Comparison of ENCODE assay signal across 12 mouse cellular contexts in genomic region chr14:123843675-123844425, GRCm38 (mm10).
DNase-seq lines count a peak whose midpoint lies in the region; ATAC-seq lines count a peak whose summit lies in the region.
"Had no signal": no experiment of that assay in that cellular context is flagged by ENCODE, and none has a peak within 500 bp of the region (broad histone marks: within the 10 kb centered on the region; RNA-seq: fewer than 3 reads in every experiment).

No protein-coding gene starts in this region.

- ATAC-seq in frontal cortex, adult (ENCODE audit: low TSS enrichment): no peak
- peak; percentile 91 for ATAC-seq in forebrain, embryonic 15.5 days (replicated peaks)
- peak; percentile 91 for ATAC-seq in neural tube, embryonic 14.5 days (ENCODE audit: low read depth)
- no peak for ATAC-seq in intestine, embryonic 16.5 days

- H3K4me2 ChIP-seq in forebrain, embryonic 15.5 days (replicated peaks): no peak overlapping the region
- no peak overlapping the region for H3K4me2 ChIP-seq in neural tube, embryonic 14.5 days (ENCODE audit: low read depth, low read length)
- H3K4me2 ChIP-seq in intestine, embryonic 16.5 days (ENCODE audit: low read depth, low read length): no peak overlapping the region
- H3K4me2 ChIP-seq: heart, embryonic 12.5 days; liver, embryonic 13.5 days had no signal

- H3K27ac ChIP-seq in forebrain, embryonic 15.5 days (replicated peaks): no peak overlapping the region
- H3K27ac ChIP-seq in neural tube, embryonic 14.5 days (ENCODE audit: low read depth, low read length): no peak overlapping the region
- no peak overlapping the region for H3K27ac ChIP-seq in intestine, embryonic 16.5 days (ENCODE audit: low read length)
- H3K27ac ChIP-seq: kidney, postnatal 0 days; liver, embryonic 13.5 days had no signal

- H3K36me3 ChIP-seq in forebrain, embryonic 15.5 days: no peaks in the 10 kb centered on the region
- H3K36me3 ChIP-seq in neural tube, embryonic 14.5 days (ENCODE audit: control insufficient read depth, insufficient read depth, low read length): no peaks in the 10 kb centered on the region
- H3K36me3 ChIP-seq in intestine, embryonic 16.5 days (ENCODE audit: control insufficient read depth, insufficient read depth, low read length): no peaks in the 10 kb centered on the region
- H3K36me3 ChIP-seq: heart, embryonic 12.5 days; liver, embryonic 13.5 days had no signal

- H3K9ac ChIP-seq in forebrain, embryonic 15.5 days (replicated peaks): no peak overlapping the region
- no peak overlapping the region for H3K9ac ChIP-seq in neural tube, embryonic 14.5 days (replicated peaks; ENCODE audit: low read depth, low read length)
- H3K9ac ChIP-seq in intestine, embryonic 16.5 days (ENCODE audit: low read depth, low read length): no peak overlapping the region
- H3K9ac ChIP-seq: heart, embryonic 12.5 days; liver, embryonic 13.5 days had no signal

- H3K27me3 ChIP-seq in forebrain, embryonic 15.5 days: no peaks in the 10 kb centered on the region
- no peaks in the 10 kb centered on the region for H3K27me3 ChIP-seq in neural tube, embryonic 14.5 days (ENCODE audit: control insufficient read depth, insufficient read depth, low read length)
- no peaks in the 10 kb centered on the region for H3K27me3 ChIP-seq in intestine, embryonic 16.5 days (replicated peaks; ENCODE audit: control insufficient read depth, insufficient read depth, low read length)
- H3K27me3 ChIP-seq: heart, embryonic 12.5 days; liver, embryonic 13.5 days had no signal

- WGBS in forebrain, embryonic 15.5 days: 51% methylated on average over 8 of the region's 8 CpGs
- 42% methylated on average over 8 of the region's 8 CpGs for WGBS in neural tube, embryonic 14.5 days
- 67% methylated on average over 8 of the region's 8 CpGs for WGBS in intestine, embryonic 16.5 days

- H3K4me3 ChIP-seq in forebrain, embryonic 15.5 days: no peak overlapping the region
- H3K4me3 ChIP-seq in neural tube, embryonic 14.5 days (ENCODE audit: low read depth, low read length): no peak overlapping the region
- H3K4me3 ChIP-seq in intestine, embryonic 16.5 days (ENCODE audit: low read length): no peak overlapping the region
- H3K4me3 ChIP-seq: heart, embryonic 12.5 days; liver, embryonic 13.5 days had no signal

- peaks cover 4% of the 10 kb centered on the region; the same call in 1 of the 2 replicates for H3K4me1 ChIP-seq in forebrain, embryonic 15.5 days
- H3K4me1 ChIP-seq in neural tube, embryonic 14.5 days (ENCODE audit: control insufficient read depth, insufficient read depth, low read length): no peaks in the 10 kb centered on the region
- no peaks in the 10 kb centered on the region for H3K4me1 ChIP-seq in intestine, embryonic 16.5 days (ENCODE audit: control insufficient read depth, insufficient read depth, low read length)
- H3K4me1 ChIP-seq: heart, embryonic 12.5 days; liver, embryonic 13.5 days had no signal

- H3K9me3 ChIP-seq in forebrain, embryonic 15.5 days: no peaks in the 10 kb centered on the region
- H3K9me3 ChIP-seq in neural tube, embryonic 14.5 days (ENCODE audit: control insufficient read depth, low read length): no peaks in the 10 kb centered on the region
- no peaks in the 10 kb centered on the region for H3K9me3 ChIP-seq in intestine, embryonic 16.5 days (ENCODE audit: control insufficient read depth, low read length)
- H3K9me3 ChIP-seq: heart, embryonic 12.5 days; liver, embryonic 13.5 days had no signal

- peak; percentile 11 to 52 for DNase-seq in frontal cortex, adult 2 months (ENCODE audit: extremely low spot score in 1 of 2, low spot score in 1 of 2)
- DNase-seq in layer of hippocampus, postnatal 36 days: peak; percentile 34 to 45
- no peak for DNase-seq in adrenal gland, adult (ENCODE audit: inconsistent age in 2 of 2, low spot score in 1 of 2)
- no peak for DNase-seq in adrenal gland, postnatal 14 days
- DNase-seq: cerebellum, adult 11 months; liver, embryonic 13.5 days had no signal

Comparison
In these comparisons a context has a peak if more than half of its experiments do, and no peak if none do; other contexts are left out.
1. DNase-seq: peak in frontal cortex, adult 2 months (2 of 2) and layer of hippocampus, postnatal 36 days (2 of 2); none in adrenal gland, adult (0 of 2) and adrenal gland, postnatal 14 days (single experiment).
2. ATAC-seq: peak in forebrain, embryonic 15.5 days (single experiment) and neural tube, embryonic 14.5 days (single experiment); none in frontal cortex, adult (single experiment) and intestine, embryonic 16.5 days (single experiment).